Mouse (Mus musculus): ENCODE data around the gene Spi1.

- TF ChIP-seq POLR2A (IDR thresholded peaks at IDR 0.05; ENCODE audit: extremely low read depth, insufficient read depth, low read length): no peak
- no peak for TF ChIP-seq CTCF (IDR thresholded peaks at IDR 0.05; ENCODE audit: low read depth, low read length)
Observed at GRCm38 (mm10) chr2:91164991-91165390, 82.8 kb downstream of the Spi1 start.

Data from liver, adult 2 months (tissue).